14 mouse cellular contexts compared by ENCODE assay signal in the genomic region with DNA sequence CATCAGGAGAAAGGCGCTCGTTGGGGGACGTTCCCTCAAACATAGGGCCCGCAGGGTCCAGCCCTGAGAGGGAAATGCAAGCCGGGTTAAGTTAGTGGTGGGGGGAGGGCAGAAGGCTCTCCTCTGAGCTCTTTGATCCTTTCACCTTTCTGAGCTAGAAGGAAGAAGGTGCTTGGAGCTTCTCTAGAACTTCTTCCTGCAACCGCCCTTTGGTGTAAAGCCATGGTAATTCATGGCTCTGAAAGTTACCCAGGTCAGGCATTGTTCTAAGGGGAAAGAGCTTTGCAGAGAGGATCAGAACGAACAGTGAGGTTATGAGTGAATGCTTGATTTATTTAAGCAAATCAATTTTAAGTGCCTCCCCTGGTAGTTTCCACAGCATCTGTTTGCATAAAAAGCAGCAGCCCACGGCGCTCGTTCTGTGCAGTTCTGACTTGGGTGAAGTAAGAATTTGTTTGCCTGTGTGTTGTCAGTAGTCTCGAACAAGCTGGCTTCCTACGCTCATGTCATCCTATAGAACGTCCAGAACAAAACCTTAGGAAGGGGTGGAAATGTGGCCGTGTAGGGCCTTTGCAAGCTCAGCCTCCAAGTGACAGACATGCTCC.
DNase-seq lines count a peak whose midpoint lies in the region; ATAC-seq and TF ChIP-seq lines count a peak whose summit lies in the region.
"Had no signal": no experiment of that assay in that cellular context is flagged by ENCODE, and none has a peak within 500 bp of the region (broad histone marks: within the 10 kb centered on the region; RNA-seq: fewer than 3 reads in every experiment).

No protein-coding gene starts in this region.

- H3K9me3 ChIP-seq in hindbrain, embryonic 13.5 days = no peaks in the 10 kb centered on the region
- H3K9me3 ChIP-seq in hindbrain, postnatal 0 days (ENCODE audit: low read length) = no peaks in the 10 kb centered on the region
- H3K9me3 ChIP-seq: forebrain, embryonic 12.5 days; liver, embryonic 15.5 days; megakaryocyte, embryonic 14.5 days; stomach, embryonic 15.5 days had no signal

- no peaks in the 10 kb centered on the region for H3K36me3 ChIP-seq in hindbrain, embryonic 13.5 days
- H3K36me3 ChIP-seq in hindbrain, postnatal 0 days (ENCODE audit: insufficient read depth, low read length) = no peaks in the 10 kb centered on the region
- H3K36me3 ChIP-seq: forebrain, embryonic 12.5 days; liver, embryonic 15.5 days; stomach, embryonic 15.5 days had no signal

- H3K4me1 ChIP-seq in hindbrain, embryonic 13.5 days (replicated peaks) = peaks cover 17% of the 10 kb centered on the region
- no peaks in the 10 kb centered on the region for H3K4me1 ChIP-seq in hindbrain, postnatal 0 days (ENCODE audit: insufficient read depth, low read length)

- no peak for TF ChIP-seq CTCF in hindbrain, postnatal 0 days (IDR thresholded peaks at IDR 0.05; ENCODE audit: low read depth)

- no peaks in the 10 kb centered on the region for H3K27me3 ChIP-seq in hindbrain, embryonic 13.5 days
- H3K27me3 ChIP-seq in hindbrain, postnatal 0 days (ENCODE audit: insufficient read depth, low read length) = no peaks in the 10 kb centered on the region
- H3K27me3 ChIP-seq: forebrain, embryonic 12.5 days; liver, embryonic 15.5 days; megakaryocyte, embryonic 14.5 days; stomach, embryonic 15.5 days had no signal

- no peak overlapping the region for H3K4me3 ChIP-seq in hindbrain, embryonic 13.5 days
- no peak overlapping the region for H3K4me3 ChIP-seq in hindbrain, postnatal 0 days (ENCODE audit: low read length)
- H3K4me3 ChIP-seq: forebrain, embryonic 12.5 days; liver, embryonic 15.5 days; stomach, embryonic 15.5 days had no signal

- intact Hi-C loops in gastrocnemius, postnatal 14 days (cut with DNase I; ENCODE audit: low total_unique reads) = no loop called here

- WGBS in hindbrain, embryonic 13.5 days = 53% methylated on average over 14 of the region's 14 CpGs
- 55% methylated on average over 14 of the region's 14 CpGs for WGBS in hindbrain, postnatal 0 days

- H3K9ac ChIP-seq in hindbrain, embryonic 13.5 days = no peak overlapping the region
- H3K9ac ChIP-seq in hindbrain, postnatal 0 days (replicated peaks; ENCODE audit: low read length) = no peak overlapping the region
- H3K9ac ChIP-seq: forebrain, embryonic 12.5 days; liver, embryonic 15.5 days; stomach, embryonic 15.5 days had no signal

- H3K4me2 ChIP-seq in hindbrain, embryonic 13.5 days = no peak overlapping the region
- no peak overlapping the region for H3K4me2 ChIP-seq in hindbrain, postnatal 0 days (ENCODE audit: low read depth, low read length)
- H3K4me2 ChIP-seq: forebrain, embryonic 12.5 days; heart, embryonic 11.5 days; liver, embryonic 15.5 days; stomach, embryonic 15.5 days had no signal

- peak overlapping the region; percentile 45 for H3K27ac ChIP-seq in hindbrain, embryonic 13.5 days
- H3K27ac ChIP-seq in hindbrain, postnatal 0 days = no peak overlapping the region
- H3K27ac ChIP-seq: forebrain, embryonic 12.5 days; liver, embryonic 15.5 days; stomach, embryonic 15.5 days had no signal

- ATAC-seq in hindbrain, embryonic 13.5 days (ENCODE audit: low FRiP score) = peak; percentile 13; the same call in 1 of the 2 replicates
- ATAC-seq in hindbrain, postnatal 0 days = no peak

- no peak for DNase-seq in hindbrain, postnatal 0 days (ENCODE audit: low spot score)
- peak; percentile 54 to 57 for DNase-seq in spleen, postnatal 36 days (ENCODE audit: low spot score in 2 of 2)
- DNase-seq in spleen, adult 12 weeks (ENCODE audit: low spot score) = no peak
- DNase-seq in layer of hippocampus, postnatal 36 days = peak; percentile 24 to 40
- DNase-seq in gastrocnemius, postnatal 14 days = no peak
- DNase-seq in thymus, adult 18-20 months = no peak
- DNase-seq in heart, adult 9 months (ENCODE audit: low spot score in 2 of 2) = no peak
- DNase-seq: kidney, postnatal 25 days had no signal

Comparison
In these comparisons a context has a peak if more than half of its experiments do, and no peak if none do; other contexts are left out.
1. DNase-seq: peak in spleen, postnatal 36 days (2 of 2) and layer of hippocampus, postnatal 36 days (2 of 2); none in hindbrain, postnatal 0 days (single experiment), spleen, adult 12 weeks (single experiment), gastrocnemius, postnatal 14 days (single experiment), thymus, adult 18-20 months (0 of 2) and heart, adult 9 months (0 of 2).